Mouse (Mus musculus) MEL (cell line): Measurements from ENCODE around the gene Rab9.

ENCODE experiments used
- BHLHE40 ChIP-seq: IDR thresholded peaks from 2 replicates; pipeline ENCODE4 v1.6.1; 2012; ENCODE audit warnings: low read depth, mild to moderate bottlenecking, inconsistent platforms, low read length, improper control_type of control experiment, borderline replicate concordance
- CTCF ChIP-seq, 3 experiments: IDR thresholded peaks in 2 of 3; conservative IDR thresholded peaks in 1 of 3; 2 replicates each; pipeline ENCODE4 v1.5.1; 2011 to 2012; ENCODE audit warnings: low read length in 3 of 3, low read depth in 2 of 3, mild to moderate bottlenecking in 2 of 3, improper control_type of control experiment in 1 of 3, inconsistent platforms in 1 of 3, mixed read lengths in 1 of 3, moderate library complexity in 1 of 3; ENCODE audit not compliant: control insufficient read depth in 1 of 3, insufficient read depth in 1 of 3, poor library complexity in 1 of 3, severe bottlenecking in 1 of 3
- EP300 ChIP-seq, 2 experiments: IDR thresholded peaks; 2 replicates each; pipeline ENCODE4 v1.6.1; 2011; ENCODE audit warnings: improper control_type of control experiment in 2 of 2, low read length in 2 of 2, low read depth in 1 of 2, mild to moderate bottlenecking in 1 of 2
- HCFC1 ChIP-seq: IDR thresholded peaks from 2 replicates; pipeline ENCODE4 v1.6.1; 2012; ENCODE audit warnings: low read depth, mild to moderate bottlenecking, inconsistent platforms, low read length, improper control_type of control experiment, moderate library complexity
- MAFK ChIP-seq: IDR thresholded peaks from 2 replicates; pipeline ENCODE4 v1.6.1; 2011; ENCODE audit warnings: low read depth, mild to moderate bottlenecking, low read length, improper control_type of control experiment, borderline replicate concordance
- MAX ChIP-seq: IDR thresholded peaks from 2 replicates; pipeline ENCODE4 v1.6.1; 2011; ENCODE audit warnings: low read length, improper control_type of control experiment
- NRF1 ChIP-seq: IDR thresholded peaks from 2 replicates; pipeline ENCODE4 v1.6.1; 2014; ENCODE audit warnings: low read depth, mild to moderate bottlenecking, inconsistent platforms, low read length, improper control_type of control experiment, moderate library complexity; ENCODE audit not compliant: poor library complexity, insufficient read depth, severe bottlenecking
- POLR2A ChIP-seq, 2 experiments: IDR thresholded peaks; 2 replicates each; pipeline ENCODE4 v1.6.1; 2011 to 2012; ENCODE audit warnings: low read length in 2 of 2, mild to moderate bottlenecking in 2 of 2, control low read depth in 1 of 2, improper control_type of control experiment in 1 of 2, low read depth in 1 of 2, moderate library complexity in 1 of 2; ENCODE audit not compliant: control insufficient read depth in 1 of 2, insufficient read depth in 1 of 2, poor library complexity in 1 of 2
- SIN3A ChIP-seq: IDR thresholded peaks from 2 replicates; pipeline ENCODE4 v1.6.1; 2012; ENCODE audit warnings: low read length, improper control_type of control experiment, inconsistent platforms
- TBP ChIP-seq: IDR thresholded peaks from 2 replicates; pipeline ENCODE4 v1.8.0; 2011; ENCODE audit warnings: low read depth, low read length, improper control_type of control experiment

GRCm38 (mm10) chrX:166453532-166453931 lies 26.1 kb downstream of the Rab9 start:
- TF ChIP-seq SIN3A: no peak
- TF ChIP-seq MAX: no peak
- no peak for TF ChIP-seq EP300 (IDR thresholded peaks at IDR 0.05; ENCODE audit: low read depth in 1 of 2, low read length in 2 of 2)
- TF ChIP-seq BHLHE40: no peak
- TF ChIP-seq TBP: no peak
- TF ChIP-seq NRF1: no peak
- no peak for TF ChIP-seq HCFC1
- TF ChIP-seq POLR2A (IDR thresholded peaks at IDR 0.05; ENCODE audit: control insufficient read depth in 1 of 2, insufficient read depth in 1 of 2, low read depth in 1 of 2, low read length in 2 of 2, poor library complexity in 1 of 2): no peak
- TF ChIP-seq MAFK: no peak
- no peak for TF ChIP-seq CTCF (IDR thresholded peaks at IDR 0.05 in 2 of 3, conservative IDR thresholded peaks at IDR 0.05 in 1 of 3; ENCODE audit: control insufficient read depth in 1 of 3, insufficient read depth in 1 of 3, low read depth in 2 of 3, low read length in 3 of 3, poor library complexity in 1 of 3, severe bottlenecking in 1 of 3)
